8 mouse cellular contexts compared by ENCODE assay signal in the genomic region with DNA sequence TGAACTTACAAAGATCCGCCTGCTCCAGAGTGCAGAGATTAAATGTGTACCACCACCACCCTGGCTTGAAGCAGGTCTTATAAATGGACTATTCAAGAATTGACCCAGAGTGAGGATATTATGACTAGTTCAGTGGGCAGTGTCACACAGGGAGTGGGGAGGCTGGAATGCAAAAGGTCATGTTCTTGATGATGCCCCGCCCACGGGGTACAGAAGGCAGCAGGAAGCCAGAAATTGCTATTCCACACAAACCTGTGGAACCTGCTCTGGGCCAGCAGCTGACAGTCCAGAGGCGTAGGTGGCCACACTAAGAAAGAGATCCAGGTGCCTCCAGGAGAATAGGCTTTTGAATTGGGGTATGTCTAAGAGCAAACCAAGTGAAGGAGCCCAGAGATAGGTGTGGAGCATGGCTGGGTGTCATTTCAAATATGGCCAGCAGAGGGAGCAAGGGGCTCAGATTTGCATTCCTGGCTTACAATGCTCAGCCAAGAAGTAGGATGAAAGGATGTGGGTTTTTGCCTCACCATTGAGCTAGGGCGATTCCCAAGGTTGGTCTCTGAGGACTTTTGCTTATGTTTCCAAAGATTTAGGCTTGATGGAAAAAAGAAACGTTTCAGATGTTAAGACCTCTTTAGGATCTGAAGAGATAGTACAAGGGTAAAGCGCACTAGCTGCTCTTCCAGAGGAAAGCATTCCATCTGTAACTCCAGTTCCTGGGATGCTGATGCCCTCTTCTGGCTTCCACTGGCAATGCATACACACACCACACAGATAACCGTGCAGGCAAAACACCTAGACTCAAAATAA. TPM values are rescaled to one million over a fixed set of nuclear protein-coding genes. Genes with fewer than 3 reads are reported as not detected.
DNase-seq lines count a peak whose midpoint lies in the region; ATAC-seq and TF ChIP-seq lines count a peak whose summit lies in the region.

No protein-coding gene starts in this region.

- H3K9me3 ChIP-seq in forebrain, postnatal 0 days (ENCODE audit: low read length) = no peaks in the 10 kb centered on the region
- H3K9me3 ChIP-seq in lung, postnatal 0 days (ENCODE audit: low read length) = no peaks in the 10 kb centered on the region

- H3K27me3 ChIP-seq in cerebellum, adult 2 months (ENCODE audit: control insufficient read depth, insufficient read depth, low read length) = no peaks in the 10 kb centered on the region
- no peaks in the 10 kb centered on the region for H3K27me3 ChIP-seq in forebrain, postnatal 0 days (ENCODE audit: insufficient read depth, low read length)
- H3K27me3 ChIP-seq in lung, postnatal 0 days (replicated peaks; ENCODE audit: insufficient read depth, low read length) = no peaks in the 10 kb centered on the region

- H3K9ac ChIP-seq in forebrain, postnatal 0 days = no peak overlapping the region
- H3K9ac ChIP-seq in lung, postnatal 0 days (replicated peaks; ENCODE audit: low read depth) = no peak overlapping the region

- peak; percentile 52 for DNase-seq in MEL-GATA-1-ER (ENCODE audit: extremely low read depth, low read depth)
- DNase-seq in cerebellum, adult 2 months = peak; percentile 80 to 90
- peak; percentile 95 for DNase-seq in forebrain, postnatal 0 days
- DNase-seq in heart, postnatal 4 days = peak; percentile 91
- peak; percentile 79 to 93 for DNase-seq in layer of hippocampus, adult 8-10 months (ENCODE audit: low spot score in 2 of 2)
- peak; percentile 84 for DNase-seq in lung, postnatal 0 days (ENCODE audit: low spot score)
- DNase-seq in ovary, postnatal 36 days (ENCODE audit: low spot score) = peak; percentile 76
- peak; percentile 83 for DNase-seq in thymus, postnatal 14 days

- no peak overlapping the region for H3K27ac ChIP-seq in cerebellum, adult 2 months (ENCODE audit: insufficient read depth, low read length)
- peak overlapping the region; percentile 60 for H3K27ac ChIP-seq in forebrain, postnatal 0 days (ENCODE audit: low read depth, low read length)
- H3K27ac ChIP-seq in lung, postnatal 0 days (ENCODE audit: low read length) = 0 out of 2 replicates have a peak overlapping the region, but pooled peaks have one; percentile 0

- TF ChIP-seq POLR2A in cerebellum, adult 2 months (IDR thresholded peaks at IDR 0.05; ENCODE audit: borderline replicate concordance, insufficient read depth, low read length) = no peak

- 33% methylated on average over 8 of the region's 8 CpGs for WGBS in cerebellum, adult 2 months
- WGBS in forebrain, postnatal 0 days = 35% methylated on average over 8 of the region's 8 CpGs
- WGBS in lung, postnatal 0 days = 30% methylated on average over 8 of the region's 8 CpGs

- peaks cover 43% of the 10 kb centered on the region for H3K36me3 ChIP-seq in forebrain, postnatal 0 days (ENCODE audit: insufficient read depth)
- H3K36me3 ChIP-seq in lung, postnatal 0 days (ENCODE audit: insufficient read depth, low read length) = peaks cover 16% of the 10 kb centered on the region

- H3K4me1 ChIP-seq in cerebellum, adult 2 months (ENCODE audit: control insufficient read depth, insufficient read depth, low read length) = peaks cover 4% of the 10 kb centered on the region; the same call in 1 of the 2 replicates
- H3K4me1 ChIP-seq in forebrain, postnatal 0 days (ENCODE audit: insufficient read depth) = peaks cover 6% of the 10 kb centered on the region; the same call in 1 of the 2 replicates
- no peaks in the 10 kb centered on the region; the same call in 1 of the 2 replicates for H3K4me1 ChIP-seq in lung, postnatal 0 days (ENCODE audit: insufficient read depth, low read depth, low read length)

- ATAC-seq in forebrain, postnatal 0 days = peak; percentile 85
- ATAC-seq in lung, postnatal 0 days = peak; percentile 69

- TF ChIP-seq CTCF in cerebellum, adult 2 months (IDR thresholded peaks at IDR 0.05; ENCODE audit: borderline replicate concordance, insufficient read depth, low read depth, low read length) = peak; percentile 84
- TF ChIP-seq CTCF in forebrain, postnatal 0 days (IDR thresholded peaks at IDR 0.05; ENCODE audit: low read depth) = peak; percentile 85
- TF ChIP-seq CTCF in lung, postnatal 0 days (IDR thresholded peaks at IDR 0.05) = peak; percentile 80

- H3K4me2 ChIP-seq in forebrain, postnatal 0 days (ENCODE audit: low read depth) = no peak overlapping the region
- peak overlapping the region; percentile 22; the same call in 1 of the 2 replicates for H3K4me2 ChIP-seq in lung, postnatal 0 days (replicated peaks; ENCODE audit: low read depth, low read length)

- TF ChIP-seq EP300 in lung, postnatal 0 days (IDR thresholded peaks at IDR 0.05) = no peak

- no peak overlapping the region for H3K4me3 ChIP-seq in cerebellum, adult 2 months (replicated peaks; ENCODE audit: insufficient read depth, low read depth, low read length)
- no peak overlapping the region for H3K4me3 ChIP-seq in forebrain, postnatal 0 days (ENCODE audit: low read depth, low read length)
- H3K4me3 ChIP-seq in lung, postnatal 0 days (ENCODE audit: low read depth, low read length) = no peak overlapping the region

RNA-seq across cellular contexts. Expression of a gene that starts 2.2 kb away (rescaled TPM):
- polyA plus RNA-seq in cerebellum, adult 2 months (2012; rRNA removed) = 78.6 and 89.6 TPM in 2 replicates
- total RNA-seq in forebrain, postnatal 0 days (2014; rRNA removed) = 58.9 and 91.9 TPM in 2 replicates
- 27.3 and 29.4 TPM in 2 replicates for polyA plus RNA-seq in forebrain, postnatal 0 days (2015; fragmentation: Nextera tagmentation; extraction: Ambion mirVana)
- total RNA-seq in heart, postnatal 4 days (2021) = 10 to 100 TPM; 37.9 to 40.9 TPM
- 10 to 100 TPM; 54.4 to 63.1 (median 58.9) TPM for total RNA-seq in layer of hippocampus, adult 8-10 months (2022)
- 13.5 and 19.0 TPM in 2 replicates for polyA plus RNA-seq in lung, postnatal 0 days (2015; fragmentation: Nextera tagmentation; extraction: Ambion mirVana)

RNA-seq across cellular contexts. Expression of a gene that starts 15.2 kb away (rescaled TPM):
- 90.6 TPM in 2 replicates for polyA plus RNA-seq in cerebellum, adult 2 months (2012; rRNA removed)
- total RNA-seq in forebrain, postnatal 0 days (2014; rRNA removed) = 74.9 and 82.9 TPM in 2 replicates
- polyA plus RNA-seq in forebrain, postnatal 0 days (2015; fragmentation: Nextera tagmentation; extraction: Ambion mirVana) = 32.3 and 40.3 TPM in 2 replicates
- total RNA-seq in heart, postnatal 4 days (2021) = 10 to 100 TPM; 22.3 to 23.4 TPM
- total RNA-seq in layer of hippocampus, adult 8-10 months (2022) = 10 to 100 TPM; 65.4 to 69.0 (median 67.5) TPM
- polyA plus RNA-seq in lung, postnatal 0 days (2015; fragmentation: Nextera tagmentation; extraction: Ambion mirVana) = 11.8 and 12.1 TPM in 2 replicates

RNA-seq across cellular contexts. Expression of a gene that starts 29.3 kb away (rescaled TPM):
- polyA plus RNA-seq in cerebellum, adult 2 months (2012; rRNA removed) = 39.9 and 42.8 TPM in 2 replicates
- 52.3 and 68.7 TPM in 2 replicates for total RNA-seq in forebrain, postnatal 0 days (2014; rRNA removed)
- polyA plus RNA-seq in forebrain, postnatal 0 days (2015; fragmentation: Nextera tagmentation; extraction: Ambion mirVana) = 22.4 and 27.3 TPM in 2 replicates
- total RNA-seq in heart, postnatal 4 days (2021) = 10 to 100 TPM; 37.5 to 38.6 TPM
- 10 to 100 TPM; 39.3 to 53.1 (median 51.4) TPM for total RNA-seq in layer of hippocampus, adult 8-10 months (2022)
- 16.2 and 18.5 TPM in 2 replicates for polyA plus RNA-seq in lung, postnatal 0 days (2015; fragmentation: Nextera tagmentation; extraction: Ambion mirVana)

RNA-seq across cellular contexts. Expression of a gene that starts 30.3 kb away (rescaled TPM):
- polyA plus RNA-seq in cerebellum, adult 2 months (2012; rRNA removed) = 28.2 TPM in 2 replicates
- total RNA-seq in forebrain, postnatal 0 days (2014; rRNA removed) = 34.5 and 39.7 TPM in 2 replicates
- polyA plus RNA-seq in forebrain, postnatal 0 days (2015; fragmentation: Nextera tagmentation; extraction: Ambion mirVana) = 31.2 and 36.7 TPM in 2 replicates
- 10 to 100 TPM; 14.6 to 14.7 TPM for total RNA-seq in heart, postnatal 4 days (2021)
- 10 to 100 TPM; 24.7 to 31.2 (median 28.6) TPM for total RNA-seq in layer of hippocampus, adult 8-10 months (2022)
- polyA plus RNA-seq in lung, postnatal 0 days (2015; fragmentation: Nextera tagmentation; extraction: Ambion mirVana) = 11.7 and 13.1 TPM in 2 replicates

RNA-seq across cellular contexts. Expression of a gene that starts 51.3 kb away (rescaled TPM):
- polyA plus RNA-seq in cerebellum, adult 2 months (2012; rRNA removed) = 30.4 and 38.2 TPM in 2 replicates
- total RNA-seq in forebrain, postnatal 0 days (2014; rRNA removed) = 13.6 and 16.9 TPM in 2 replicates
- polyA plus RNA-seq in forebrain, postnatal 0 days (2015; fragmentation: Nextera tagmentation; extraction: Ambion mirVana) = 10.8 and 14.1 TPM in 2 replicates
- 10 to 100 TPM; 13.4 to 13.9 TPM for total RNA-seq in heart, postnatal 4 days (2021)
- total RNA-seq in layer of hippocampus, adult 8-10 months (2022) = 10 to 100 TPM; 12.7 to 15.2 (median 13.8) TPM
- 5.4 and 5.6 TPM in 2 replicates for polyA plus RNA-seq in lung, postnatal 0 days (2015; fragmentation: Nextera tagmentation; extraction: Ambion mirVana)
